Mouse (Mus musculus) c-Kit-positive CD71-negative TER-119-negative erythroid progenitor cells, embryonic 14.5 days (primary cell): ENCODE measurements around the gene Rem2.

ENCODE experiments used
- DNase-seq: peaks from one replicate; pipeline ENCODE4 v3.0.0-alpha.2; 2013; ENCODE audit warnings: low read depth

Rem2 gene

DNA sequence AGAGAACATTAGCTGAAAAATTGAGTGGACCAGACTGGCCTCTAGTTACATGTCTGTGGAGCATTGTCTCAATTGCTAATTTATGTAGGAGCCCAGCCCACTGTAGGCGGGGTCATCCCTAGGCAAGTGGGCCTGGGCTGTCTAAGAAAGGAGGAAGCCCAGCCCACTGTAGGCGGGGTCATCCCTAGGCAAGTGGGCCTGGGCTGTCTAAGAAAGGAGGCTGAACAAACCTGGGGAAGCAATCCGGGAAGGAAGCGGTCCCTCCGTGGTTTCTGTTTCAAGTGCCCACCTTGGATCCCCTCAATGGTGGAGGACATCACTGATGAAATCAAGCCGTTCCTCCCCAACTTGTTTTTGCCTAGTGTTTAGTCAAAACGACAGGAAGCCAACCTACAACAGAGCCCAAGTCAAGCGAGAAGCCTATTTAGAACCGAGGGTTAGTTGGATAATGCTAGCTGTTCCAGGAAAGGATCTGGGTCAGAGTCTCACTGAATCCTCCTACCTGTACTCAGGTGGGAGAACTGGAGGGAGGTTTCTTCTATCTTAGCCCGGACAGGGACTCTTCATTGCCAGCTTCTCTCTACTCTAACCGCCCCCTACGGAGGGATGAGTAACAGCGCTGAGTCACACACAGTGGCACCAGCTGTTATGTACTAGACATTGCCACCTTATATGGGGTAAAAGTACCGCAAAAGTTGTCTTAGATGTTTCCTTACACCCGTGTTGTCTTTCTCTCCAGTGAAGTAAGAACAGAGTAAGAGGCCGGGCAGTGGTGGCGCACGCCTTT is 16.6 kb downstream of the Rem2 start:
- no peak for DNase-seq

DNA sequence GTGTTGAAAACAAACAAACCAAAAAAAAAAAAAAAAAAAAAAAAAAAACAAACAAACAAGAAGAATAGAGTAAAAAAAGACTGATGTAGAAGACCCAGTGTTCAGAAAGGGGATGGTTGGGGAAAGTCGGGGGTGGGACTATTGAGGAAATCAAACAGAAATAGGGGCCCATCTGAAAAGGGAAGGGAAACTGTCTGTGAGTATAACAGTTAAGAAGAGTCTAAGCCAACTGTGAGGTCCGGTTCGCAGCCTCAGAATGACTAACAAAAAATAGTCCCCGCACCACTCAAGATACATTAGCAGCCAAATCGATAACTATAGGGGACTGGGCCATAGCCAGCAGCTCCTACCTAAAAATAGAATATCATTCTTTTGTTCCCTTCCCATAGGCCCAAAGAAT is 17.3 kb downstream of the Rem2 start:
- DNase-seq: no peak

DNA sequence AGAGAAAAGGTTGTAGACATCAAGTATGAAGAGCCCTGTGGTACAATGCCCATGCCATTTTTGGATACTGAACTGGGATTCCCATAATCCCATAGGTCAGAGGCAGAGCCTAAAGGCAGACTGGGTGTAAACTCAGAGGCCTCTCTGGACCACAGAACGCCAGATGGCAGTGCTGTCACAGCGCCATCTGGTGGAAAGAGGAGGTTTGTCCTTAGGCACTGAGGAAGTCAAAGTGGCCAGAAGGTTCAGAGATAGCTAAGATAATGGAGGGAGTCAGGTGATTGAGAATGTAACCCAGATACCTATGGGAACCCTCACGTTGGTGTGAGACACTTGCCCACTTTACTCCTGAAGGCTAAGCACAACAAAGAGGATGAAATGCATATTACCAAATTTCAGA is 18.3 kb downstream of the Rem2 start:
- DNase-seq: peak; percentile 69

DNA sequence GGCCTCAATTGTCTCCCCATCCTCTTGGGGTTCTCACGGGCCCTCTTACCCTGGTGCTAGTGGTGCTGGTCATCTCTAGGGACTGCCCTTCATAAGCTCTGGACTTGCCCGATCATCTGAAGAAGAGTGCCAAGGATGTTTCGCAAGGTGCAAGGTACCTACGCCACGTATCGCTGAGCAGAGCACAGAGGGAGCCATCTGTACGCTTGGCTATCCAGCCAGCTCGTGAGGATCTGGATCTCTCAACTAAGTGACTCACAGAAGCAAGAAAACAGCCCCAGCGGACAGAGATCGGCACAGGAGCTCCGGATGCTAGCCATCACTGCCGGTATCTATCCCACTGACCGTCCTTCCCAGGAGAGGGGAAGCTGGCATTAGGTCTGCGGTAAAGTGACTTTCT is 20.8 kb downstream of the Rem2 start:
- DNase-seq: no peak

DNA sequence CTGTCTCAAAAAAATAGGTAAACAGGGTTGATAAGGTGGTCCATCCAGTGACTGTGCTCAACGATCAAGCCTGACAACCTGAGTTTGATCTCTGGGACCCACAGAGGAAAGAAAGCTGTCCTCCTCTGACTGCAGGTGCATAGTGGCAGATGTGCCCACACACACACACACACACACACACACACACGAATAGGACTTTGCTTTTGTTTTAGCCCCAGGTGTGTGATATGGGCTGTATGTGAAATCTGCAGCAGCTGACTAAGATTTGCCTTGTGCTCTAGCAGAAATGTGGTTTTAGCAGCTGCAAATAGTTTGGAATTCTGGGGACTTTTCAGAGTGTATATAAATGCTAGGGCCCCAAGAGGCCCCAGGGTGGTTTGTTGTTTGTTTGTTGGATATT is 23.4 kb downstream of the Rem2 start:
- DNase-seq: no peak

DNA sequence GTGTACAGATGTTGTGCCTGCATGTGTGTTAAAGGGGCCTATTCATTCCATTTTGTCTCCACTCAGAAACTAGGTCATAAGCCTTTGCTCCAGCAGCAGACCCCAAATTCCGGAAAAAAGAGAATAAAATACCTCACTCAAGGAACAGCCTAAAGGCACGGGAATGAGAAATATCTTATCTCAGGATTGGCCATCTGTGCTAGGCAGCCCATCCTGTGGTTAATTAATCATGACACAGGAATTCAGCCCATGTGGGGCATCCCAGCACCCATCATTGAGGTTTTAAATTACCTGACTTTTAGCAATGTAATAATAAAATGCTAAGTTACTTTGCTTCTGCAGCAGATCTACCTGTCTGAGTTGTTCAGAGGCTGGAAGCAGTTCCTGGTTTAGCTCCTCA is 25.5 kb downstream of the Rem2 start:
- DNase-seq: no peak

DNA sequence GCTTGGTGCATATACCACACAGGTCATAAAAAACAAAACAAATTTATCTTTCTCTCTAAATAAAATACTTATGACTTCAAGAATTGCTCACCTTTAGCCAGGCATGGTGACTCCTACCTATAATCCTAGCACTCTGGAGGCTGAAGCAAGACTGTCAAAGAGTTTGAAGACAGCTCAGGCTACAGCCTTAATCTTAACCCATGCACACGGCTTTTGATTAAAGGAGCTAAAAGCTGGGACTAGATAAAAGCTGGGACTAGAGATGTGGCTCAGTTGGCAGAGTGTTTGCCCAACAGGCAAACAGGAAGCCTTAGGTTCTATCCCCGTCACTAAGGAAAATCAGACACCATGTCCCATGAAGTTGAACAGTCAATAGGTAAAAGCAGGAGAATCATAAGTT is 27.2 kb downstream of the Rem2 start:
- no peak for DNase-seq

DNA sequence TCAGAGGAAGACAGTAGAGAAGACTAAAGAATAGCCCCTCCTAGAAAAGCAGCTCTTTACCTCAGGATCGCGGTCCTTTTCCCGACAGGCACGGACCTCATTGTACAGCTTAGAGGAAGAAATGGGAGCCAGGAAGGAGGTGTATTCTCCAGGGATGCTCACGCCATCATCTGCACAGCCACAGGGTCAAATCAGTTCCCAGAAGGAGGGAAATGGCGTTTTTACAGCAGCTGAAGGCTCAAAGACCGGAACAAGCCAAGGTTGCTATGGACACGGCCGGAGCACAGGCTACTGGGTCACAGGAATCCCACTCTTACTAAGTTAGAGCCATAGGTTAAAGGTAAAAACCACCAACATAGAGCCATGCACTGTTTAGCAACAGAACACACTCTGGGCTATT is 33.9 kb downstream of the Rem2 start:
- no peak for DNase-seq

DNA sequence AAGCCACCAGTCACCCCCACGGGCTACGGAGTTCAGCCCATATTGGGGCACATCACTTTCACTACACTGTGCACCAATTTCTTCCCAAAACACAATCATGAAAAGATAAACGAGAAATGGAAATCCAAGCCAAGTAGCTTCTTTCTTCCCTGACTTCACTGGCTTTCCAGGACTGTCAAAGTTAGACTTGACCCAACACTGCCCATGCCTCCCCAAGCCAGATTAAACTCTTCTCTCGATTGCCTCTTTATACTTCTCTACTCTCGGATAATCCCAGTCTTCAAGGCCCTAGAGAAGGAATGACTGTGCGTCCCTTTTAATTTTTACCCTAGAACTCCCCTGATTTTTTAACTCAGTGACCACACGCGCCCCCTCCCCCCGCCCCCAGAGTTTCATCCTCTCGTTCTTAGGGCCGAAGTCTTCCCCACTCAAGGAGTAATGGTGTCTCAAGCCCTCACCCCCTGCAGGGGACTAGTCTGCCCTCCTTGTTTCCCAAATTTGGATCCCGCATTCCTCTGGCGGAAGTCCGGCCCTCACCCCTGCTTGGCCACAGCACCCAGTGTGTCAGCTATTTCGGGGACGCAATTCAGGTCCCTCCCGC is 40.9 kb downstream of the Rem2 start:
- no peak for DNase-seq

DNA sequence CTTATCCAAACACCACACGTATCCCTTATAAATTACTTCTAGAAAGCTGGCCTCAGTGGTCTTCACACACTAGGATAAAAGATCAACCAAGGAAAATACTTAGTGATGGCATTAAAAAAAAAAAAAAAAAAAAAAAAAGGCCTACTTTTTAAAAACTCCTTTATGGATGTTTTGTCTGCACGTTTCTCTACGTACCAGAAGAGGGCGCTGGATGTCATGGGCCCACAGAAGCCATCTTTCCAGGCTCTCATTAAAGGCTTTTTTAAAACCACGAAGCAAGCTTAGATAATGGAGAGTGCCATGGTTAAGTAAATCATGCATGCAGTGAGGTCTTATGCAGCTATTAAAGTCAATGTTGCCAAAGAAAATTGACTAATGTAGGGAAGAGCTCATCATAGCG is 47.7 kb downstream of the Rem2 start:
- no peak for DNase-seq

DNA sequence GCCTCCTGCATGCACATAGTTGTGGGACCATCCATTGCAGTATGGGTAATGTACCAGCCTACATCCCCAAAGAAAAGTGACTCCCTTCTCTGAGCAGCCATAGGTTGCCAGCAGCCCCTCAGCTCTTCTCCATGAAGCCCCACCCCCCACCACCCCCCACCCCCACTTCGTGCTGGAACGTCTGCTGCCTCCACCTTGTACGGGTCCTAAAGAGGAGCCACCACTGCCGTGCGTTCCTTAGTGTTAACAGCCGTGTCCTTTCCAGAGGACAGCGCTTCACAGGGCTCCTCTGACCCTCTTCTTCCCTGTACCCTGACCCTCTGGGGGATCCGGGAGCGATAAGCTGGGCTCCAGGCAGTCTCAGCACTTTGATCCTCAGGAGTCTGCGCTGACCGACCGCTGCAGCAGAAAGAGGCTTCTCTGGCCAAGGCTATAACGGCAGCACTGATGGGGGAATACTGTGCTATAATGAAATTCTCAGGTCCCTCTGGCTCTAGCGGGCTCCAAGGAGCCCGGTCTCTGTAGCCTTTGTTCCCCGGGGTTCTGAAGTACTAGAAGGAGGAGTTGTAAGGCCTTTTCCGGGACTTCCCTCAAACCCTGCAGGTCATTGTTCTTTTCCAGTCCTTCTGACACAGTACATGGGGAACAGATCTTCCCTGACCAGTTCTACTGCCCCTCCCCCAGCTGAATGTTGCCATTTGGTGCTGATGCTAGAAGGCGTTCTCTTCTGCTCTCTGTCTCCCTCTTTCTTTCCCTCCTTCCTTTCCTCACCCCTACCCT is 51.5 kb downstream of the Rem2 start:
- DNase-seq: no peak

DNA sequence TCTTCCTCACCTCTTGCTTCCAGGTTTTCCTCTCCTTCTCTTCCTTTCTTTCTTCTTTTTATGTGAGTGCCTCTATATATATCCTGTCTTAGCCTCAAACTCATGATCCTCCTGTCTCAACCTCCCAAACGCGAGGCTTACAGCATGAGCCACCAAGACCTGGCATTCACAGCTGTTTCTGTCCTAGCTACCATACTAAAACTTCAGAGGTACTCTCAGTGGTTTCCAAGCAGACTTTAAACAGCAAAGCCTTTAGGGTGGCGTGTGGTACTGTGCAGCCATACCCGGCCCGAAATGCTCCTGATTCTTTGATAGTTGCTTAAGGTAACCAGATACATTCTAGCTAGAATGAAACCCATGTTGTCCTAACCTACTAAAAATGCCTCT is 52.1 kb downstream of the Rem2 start:
- DNase-seq: no peak

DNA sequence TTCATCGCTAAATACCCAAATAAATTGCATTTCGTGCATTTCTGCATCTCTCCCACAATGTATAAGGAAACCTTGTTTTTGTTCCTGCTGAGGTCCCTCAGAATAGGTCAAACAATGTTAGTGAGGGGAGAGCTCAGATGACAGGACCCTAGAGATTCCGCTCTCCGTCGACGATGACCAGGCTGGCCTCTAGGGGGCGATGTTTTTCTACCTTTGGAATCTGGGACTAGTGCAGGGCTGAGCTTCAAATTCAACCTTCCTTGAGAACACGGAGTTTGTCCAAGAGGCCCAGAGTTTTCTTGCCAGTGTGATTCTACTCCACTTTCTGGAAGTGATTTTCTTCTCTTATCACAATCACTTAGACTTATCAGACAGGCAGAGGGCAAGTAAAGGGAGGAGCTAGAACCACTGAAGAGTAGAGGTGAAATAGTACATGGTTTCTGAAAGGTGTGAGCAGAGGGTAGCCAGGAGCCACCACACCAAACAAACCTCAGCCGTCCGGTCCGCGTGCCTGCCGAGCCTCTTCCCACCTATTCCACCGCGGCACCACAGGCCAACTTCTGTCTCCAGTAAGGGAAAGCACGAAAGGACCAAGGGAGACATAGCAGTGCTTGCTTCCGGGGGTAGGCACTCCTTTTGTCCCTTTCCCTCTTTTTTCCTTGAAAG is 52.7 kb downstream of the Rem2 start:
- DNase-seq: peak; percentile 74
